Mouse (Mus musculus) left cerebral cortex, adult 9 months (tissue): ENCODE measurements around the gene Gm49601.

Source experiments
- DNase-seq, 2 experiments: peaks; one replicate each; pipeline ENCODE4 v3.0.0; 2022; ENCODE audit warnings: low spot score in 2 of 2

Gene Gm49601

DNA sequence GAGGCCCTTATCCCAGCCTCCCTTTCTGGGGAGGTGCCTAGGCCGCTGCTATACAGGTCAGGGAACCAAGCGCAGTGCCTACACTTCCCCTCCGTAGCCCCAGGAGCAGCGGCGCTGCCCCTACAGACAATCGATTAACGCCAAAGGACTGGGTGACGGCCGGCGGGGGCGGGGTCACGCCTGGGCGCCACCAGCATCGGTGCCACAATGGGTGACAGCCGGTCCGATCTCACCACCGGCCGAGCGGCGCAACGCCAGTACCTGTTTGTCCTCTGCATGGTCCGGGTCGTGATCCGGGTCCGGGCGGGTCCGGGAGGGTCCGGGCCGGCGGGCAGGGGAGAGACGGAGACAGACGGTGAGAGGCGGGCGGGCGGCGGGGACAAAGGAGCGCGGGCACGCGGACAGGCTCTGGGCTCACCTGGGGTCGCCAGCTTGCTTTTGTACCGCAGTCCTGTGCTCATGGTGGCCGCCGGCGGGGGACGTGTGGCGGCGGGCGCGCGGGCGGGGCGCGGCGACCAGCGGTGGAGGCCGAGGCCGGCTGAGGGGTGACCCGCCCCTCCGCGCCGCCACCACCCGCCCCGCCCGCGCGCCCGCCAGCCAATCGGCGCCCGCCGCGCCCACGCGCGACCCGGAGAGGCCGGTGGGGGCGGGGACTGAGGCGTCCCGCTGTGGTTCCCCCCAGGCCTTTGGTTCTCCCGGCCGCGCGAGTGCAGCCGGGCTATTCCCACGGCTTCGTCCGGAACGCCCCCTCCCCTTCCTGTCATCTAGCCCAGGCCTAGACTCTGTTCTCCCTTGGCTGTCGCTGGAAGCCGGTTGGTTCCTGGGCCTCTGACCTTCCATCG lies 3.4 kb upstream of the Gm49601 start, which contains the start of gene Sept5:
Gene Sept5, minus strand, starts transcription at position 565 of the 842 bp plus-strand sequence.
- DNase-seq = peak in 1 of 2 experiments; percentile 59

GRCm38 (mm10) chr16:18628948-18629340 lies 2.7 kb upstream of the Gm49601 start:
- no peak for DNase-seq

DNA sequence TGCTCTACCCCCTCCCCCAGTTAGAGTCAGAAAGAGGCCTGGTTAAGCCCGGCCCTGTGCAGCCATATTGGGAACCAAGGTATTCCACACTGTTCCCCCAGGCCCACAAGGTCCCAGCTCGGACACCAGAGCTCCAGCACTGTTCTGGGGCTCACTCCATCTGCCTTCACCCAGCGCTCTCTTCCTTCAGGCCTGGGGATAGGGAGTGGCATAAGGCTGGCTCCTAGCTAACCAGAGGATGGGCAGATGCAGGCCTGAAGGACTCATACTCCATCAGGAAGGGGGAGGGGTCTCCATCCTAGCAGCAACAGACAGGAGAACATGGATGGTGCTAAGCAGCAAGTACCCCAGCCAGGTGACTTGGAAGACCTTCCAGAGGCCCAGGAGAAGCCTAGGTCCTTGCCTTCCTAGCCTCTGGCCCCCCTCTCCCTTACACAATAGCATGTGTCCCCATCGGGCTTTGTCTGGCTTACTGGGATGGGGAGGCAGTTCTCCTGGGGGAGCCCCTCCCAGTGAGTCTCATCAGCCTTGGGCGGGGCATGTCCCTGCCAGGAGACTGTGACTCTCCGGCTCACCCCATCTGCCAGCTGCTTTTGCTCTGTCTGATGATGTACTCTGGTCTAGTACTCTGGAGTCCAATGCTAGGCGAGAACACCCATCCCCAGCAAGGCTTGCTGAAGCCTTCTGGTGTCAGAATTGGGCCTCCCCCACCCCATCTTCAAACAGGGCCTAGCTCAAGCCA lies 2.1 kb upstream of the Gm49601 start:
- no peak for DNase-seq

DNA sequence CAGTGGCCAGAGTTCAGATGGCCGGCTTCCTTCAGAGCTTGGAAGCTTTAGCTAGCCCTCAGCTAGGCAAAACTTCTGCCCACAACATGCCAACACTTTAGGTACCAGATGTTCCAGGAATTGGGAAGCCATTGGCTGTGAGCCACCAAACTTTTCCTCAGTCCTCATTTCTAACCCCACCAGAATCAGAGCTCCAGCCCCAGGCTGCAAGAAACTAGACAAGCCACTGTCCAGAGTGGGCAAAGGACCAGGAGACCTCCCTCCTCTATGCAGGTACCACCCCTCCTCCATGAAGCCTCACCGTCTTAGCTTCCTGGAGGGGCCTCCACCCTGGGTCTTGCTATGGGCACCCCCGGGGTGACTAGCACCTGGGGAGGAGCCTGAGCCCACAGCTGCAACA lies 936 bp upstream of the Gm49601 start:
- DNase-seq = no peak

DNA sequence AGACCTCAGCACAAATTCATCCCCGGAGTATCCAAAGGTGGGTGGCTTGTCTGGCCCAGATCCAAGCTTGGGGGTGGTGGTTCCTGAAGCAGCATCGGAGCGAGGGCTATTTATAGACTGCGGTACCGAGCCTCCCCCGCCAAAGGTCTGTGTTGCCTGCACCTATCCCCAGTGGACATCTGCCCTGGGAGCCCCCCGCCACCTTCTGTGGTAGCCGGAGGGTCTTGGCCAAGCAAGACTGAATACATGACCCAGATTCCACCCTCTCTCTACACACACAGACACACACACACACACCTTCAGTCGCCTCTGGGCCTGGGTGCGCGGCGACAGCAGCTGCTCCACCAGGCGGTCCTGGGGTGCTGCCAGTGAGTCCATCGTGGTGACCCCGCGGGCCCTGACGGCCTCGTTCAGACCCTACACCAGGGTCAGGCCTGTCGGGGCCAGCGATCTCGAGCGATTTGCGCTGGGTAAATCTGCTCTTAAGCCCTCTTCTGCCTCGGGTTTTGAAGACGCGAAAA lies 376 bp downstream of the Gm49601 start:
- DNase-seq = peak in 1 of 2 experiments; percentile 85

GRCm38 (mm10) chr16:18625097-18625496 lies 1.1 kb downstream of the Gm49601 start:
- DNase-seq = no peak

- DNase-seq = no peak
Observed at GRCm38 (mm10) chr16:18624641-18625040, 1.6 kb downstream of the Gm49601 start.

GRCm38 (mm10) chr16:18623751-18624540 lies 2.3 kb downstream of the Gm49601 start:
- DNase-seq = no peak

DNA sequence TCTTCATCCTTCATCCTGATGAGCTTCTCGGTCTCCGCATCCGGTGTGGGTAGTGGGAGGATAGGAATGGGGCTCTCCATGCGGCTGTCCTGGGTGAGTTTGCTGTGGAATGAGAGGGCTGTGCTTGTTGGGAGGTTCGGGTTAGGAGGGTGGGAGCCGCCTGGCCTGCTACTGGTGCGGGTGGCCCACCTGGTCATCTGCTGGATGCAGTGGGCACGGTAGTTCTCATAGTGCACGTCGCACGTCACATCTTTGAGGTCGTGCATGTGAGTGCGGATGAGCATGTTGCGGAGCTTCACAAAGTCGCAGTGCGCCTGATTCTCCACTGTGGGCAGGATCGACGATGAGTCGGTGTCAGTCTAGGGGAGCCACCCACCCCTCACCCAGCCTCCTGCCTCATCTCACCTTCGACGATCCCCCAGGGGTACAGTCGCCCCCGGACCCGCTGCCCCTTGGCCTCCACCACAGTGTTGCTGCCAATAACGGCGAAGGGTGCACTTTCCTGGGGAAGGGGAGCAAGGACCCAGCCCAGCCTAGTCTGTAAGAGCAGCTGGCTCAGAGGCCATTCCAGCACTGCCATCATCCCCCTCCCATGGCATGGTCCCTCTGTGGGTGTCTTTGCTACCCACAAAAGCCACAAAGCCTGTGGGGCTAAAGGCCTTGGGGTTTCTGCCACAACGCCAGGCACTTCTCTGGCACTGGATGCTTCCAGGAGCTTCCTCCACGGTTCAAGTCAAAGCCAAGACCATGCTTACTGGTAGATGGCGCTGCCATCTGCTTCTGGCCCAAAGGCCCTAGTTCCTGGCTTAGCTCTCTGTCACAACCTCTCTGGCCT lies 3.1 kb downstream of the Gm49601 start:
- no peak for DNase-seq

DNA sequence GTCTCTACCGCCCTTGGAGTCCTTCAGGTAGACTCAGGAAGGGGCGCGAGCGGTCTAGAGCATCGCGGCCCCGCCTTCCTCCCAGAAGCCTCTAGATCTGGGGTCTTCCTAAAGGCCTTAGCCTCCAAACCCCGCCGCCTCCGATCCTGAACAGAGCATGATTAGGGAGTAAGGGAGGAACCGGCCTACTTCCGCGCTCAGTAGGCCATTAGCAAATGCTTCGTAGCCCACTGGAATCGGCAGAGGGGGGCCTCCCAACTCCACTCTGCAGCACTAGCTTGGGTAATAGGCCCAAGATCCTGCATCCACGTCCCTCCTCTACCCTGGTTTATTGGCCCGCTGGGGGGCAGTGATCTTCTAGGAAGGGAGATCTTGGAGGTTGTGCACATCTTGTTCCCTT lies 4.2 kb downstream of the Gm49601 start, which contains the start of gene Gp1bb:
Gene Gp1bb, minus strand, starts transcription at position 385 of the 400 bp plus-strand sequence.
- DNase-seq = no peak

- no peak for DNase-seq
Observed at GRCm38 (mm10) chr16:18621362-18622001, 4.7 kb downstream of the Gm49601 start.

DNA sequence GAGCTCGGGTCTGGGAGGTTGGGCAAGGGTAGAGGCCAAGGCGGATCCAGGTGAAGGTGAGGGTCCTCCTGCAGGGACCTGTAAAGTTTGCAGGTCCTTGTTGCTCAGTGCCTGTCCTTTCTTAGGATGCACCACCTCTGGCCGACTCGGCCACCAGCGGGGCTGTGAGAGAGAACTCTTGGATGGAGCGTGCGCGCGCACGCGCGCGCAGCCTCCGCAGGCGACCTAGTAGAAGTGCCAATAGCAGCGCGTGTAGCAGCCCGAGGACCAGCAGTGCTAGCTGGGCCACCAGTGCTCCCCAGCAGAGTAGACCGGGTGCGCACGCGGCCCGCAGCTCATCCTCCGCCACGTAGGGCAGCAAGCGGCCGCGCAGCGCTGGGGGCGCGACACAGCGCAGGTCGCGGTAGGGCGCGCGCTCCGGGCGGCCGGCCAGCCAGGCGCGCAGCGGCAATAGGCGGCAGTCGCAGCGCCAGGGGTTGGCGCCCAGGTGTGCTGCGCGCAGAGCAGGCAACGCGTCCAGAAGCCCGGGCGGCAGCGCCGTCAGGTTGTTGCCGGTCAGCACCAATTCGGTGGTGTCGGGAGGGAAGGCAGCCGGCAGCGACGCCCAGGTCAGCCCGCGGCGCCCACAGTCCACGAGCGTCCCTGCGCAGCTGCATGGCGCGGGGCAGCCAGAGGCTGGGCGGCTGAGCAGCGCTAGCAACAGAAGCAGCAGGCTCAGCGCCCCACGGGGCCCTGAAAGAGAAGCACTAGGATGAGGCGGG lies 5.4 kb downstream of the Gm49601 start:
- DNase-seq = peak in 1 of 2 experiments; percentile 59

DNA sequence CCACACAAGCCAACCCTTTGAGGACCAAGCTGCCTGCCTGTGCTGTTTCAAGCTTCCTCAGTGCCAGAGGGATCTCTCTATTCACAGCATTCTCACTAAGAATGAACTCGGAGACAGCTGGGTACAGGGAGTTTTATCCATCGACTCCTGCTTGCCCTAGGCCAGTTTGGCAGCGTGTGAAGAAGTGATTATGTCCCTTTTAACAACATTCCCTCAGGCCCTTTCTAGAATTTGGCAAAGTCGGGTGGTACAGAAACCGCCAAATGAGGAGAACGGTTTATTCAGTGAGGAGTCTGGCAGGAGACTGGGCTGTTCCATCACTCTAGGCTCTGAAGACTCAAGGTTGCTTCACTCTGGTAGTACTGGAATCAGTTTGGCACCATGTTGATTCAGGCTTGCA lies 6.0 kb downstream of the Gm49601 start:
- DNase-seq = no peak

DNA sequence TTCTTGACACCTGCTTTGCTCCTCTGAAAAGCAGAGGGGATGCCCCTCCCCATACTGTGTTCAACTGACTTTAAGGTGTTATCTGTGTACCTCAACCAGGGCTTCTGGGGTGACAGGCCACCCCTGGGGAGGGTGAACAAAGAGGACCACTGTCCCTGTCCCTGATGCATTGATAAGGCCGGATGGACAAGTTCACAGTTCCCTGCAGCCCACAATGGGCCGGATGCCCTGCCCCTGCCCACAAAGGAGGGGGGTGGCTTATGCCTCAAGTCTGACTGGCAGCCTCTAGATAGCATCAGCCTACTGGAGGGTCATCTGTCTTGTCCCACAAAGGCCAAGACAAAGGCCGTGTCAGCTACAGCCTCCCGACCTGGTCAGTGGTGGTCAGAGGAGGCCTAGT lies 7.1 kb downstream of the Gm49601 start:
- no peak for DNase-seq

DNA sequence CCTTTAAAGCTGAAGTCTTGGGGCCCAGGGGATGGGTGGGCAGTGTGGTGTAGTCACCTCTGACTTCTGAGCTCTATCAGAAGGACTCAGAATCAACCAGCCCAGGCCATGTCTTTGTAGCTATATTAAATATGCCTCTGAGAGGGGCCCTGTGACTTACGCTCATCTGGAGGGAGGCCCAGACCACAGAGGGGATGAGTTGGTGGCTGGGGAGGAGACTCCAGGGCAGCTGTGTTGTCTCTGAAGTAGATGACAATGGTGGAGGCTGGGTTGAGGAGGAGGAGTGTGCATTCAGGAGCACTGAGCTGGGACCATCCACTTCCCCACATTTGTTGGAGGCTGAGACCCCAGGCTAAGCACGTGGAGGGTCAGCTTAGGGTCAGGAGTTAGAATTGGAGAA lies 7.9 kb downstream of the Gm49601 start:
- no peak for DNase-seq

DNA sequence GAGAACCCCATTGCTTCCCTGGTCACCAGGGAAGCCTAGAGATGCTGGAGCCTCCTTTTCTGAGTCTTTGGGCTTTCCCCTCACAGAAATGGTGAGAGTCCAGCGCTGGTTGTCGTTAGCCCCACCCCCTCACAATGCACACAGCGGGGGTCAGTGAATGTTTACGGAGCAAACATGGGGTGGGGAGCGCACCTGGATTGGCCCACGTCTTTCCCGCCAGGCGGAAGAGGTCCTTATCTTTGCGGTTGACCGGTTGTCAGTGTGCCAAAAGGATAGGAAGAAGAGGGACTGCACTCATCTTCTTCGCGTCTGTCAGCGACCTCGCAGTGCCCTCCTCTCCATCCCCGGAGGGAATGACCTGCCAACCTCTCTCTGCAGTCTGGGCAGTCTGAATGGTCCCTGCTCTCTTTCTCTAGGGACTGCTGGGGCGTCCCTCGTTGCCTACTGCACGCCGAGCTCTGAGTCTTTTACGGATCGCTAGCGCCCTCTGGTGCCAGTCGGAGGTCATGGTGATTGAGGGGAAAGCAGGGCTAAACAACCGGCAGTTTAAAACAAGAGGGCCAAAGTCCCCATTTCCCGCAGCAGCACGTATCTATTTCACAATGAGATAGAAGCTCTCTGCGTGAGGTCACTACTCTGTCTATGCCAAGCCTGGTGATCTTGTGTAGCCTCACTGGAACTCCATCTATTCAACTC lies 8.7 kb downstream of the Gm49601 start:
- DNase-seq = peak in 1 of 2 experiments; percentile 94

DNA sequence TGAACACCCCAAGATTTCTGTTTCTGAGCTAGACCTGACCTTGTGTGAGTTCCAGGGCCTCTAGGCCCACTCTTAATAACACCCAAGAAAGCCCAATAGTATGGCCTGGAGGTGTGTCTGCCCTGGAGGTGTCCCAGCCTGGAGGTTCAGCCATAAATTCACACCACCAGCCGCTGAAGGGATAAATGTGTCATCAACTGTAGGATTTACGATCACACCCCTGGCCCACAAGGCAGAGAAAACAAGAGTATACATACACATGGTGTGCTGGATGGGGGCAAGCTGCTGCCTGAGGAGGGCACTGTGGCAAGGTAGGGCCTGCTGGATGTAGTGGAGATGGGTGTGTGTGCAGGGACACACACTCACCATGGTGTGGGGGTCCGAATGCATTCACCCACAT lies 12.9 kb downstream of the Gm49601 start:
- no peak for DNase-seq

GRCm38 (mm10) chr16:18611752-18612151 lies 14.5 kb downstream of the Gm49601 start:
- no peak for DNase-seq

DNA sequence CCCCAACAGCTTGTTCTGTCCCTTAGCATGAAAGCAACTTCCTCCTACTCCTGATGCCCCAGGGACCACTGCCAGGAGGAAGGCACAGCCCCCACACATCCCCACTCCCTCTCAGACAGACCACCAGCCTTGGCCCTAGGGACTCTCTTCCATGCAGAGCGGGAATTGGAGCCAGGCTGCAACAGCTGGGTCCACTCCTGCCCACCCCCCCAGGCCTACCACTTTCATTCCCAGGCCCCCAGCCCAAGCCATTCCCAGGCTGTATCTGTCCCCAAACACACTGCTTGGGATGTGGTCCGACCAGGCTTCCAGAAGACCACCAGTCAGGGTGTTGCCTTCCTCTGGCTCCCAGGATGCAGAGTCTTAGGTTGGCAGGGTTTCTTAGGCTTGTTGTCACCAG lies 17.1 kb downstream of the Gm49601 start:
- no peak for DNase-seq
